Mouse (Mus musculus) thymus, postnatal 10 days (tissue): ENCODE data around the gene C1qb.

Experiments
- DNase-seq, 2 experiments: peaks; one replicate each; pipeline ENCODE4 v3.0.0; 2021; ENCODE audit warnings: low spot score in 2 of 2

Gene C1qb

DNA sequence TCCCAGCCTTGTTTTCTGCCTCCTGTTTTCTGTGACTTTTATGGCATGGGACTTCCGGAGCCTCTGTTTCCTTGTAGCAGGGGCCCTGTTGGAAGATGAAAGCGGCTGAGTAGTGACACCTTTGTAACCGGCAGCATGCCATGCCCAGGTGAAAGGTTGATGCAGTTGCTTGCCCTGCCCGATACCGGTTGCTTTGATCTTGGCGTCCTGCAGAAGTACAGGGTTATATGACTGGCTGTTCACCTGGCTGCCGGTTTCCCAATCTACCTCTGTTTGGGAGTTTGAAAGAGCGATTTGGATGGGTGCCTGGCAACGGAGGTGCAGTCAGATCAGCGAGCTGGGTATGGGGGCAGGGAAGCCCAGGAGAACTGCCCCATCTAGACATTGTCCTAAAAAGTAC lies 43.2 kb downstream of the C1qb start:
- DNase-seq, result no peak

DNA sequence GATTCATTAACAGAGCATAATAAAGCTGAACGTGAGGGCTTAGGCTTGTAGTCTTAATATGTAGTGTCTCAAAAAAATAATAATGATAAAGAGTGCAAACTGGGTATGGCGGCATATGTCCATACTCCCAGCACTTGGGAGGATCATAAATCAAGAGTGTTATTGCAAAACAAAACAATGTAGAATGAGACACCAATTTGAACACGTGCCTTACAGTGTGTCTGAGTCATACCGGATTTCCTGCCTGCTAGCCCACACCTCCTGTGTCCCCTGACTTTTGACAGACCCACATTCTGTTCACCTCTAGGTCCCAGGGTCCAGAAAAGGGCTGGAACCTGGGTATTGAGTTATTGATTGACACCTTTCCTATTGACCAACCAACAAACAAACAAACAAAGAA lies 44.0 kb downstream of the C1qb start:
- no peak for DNase-seq

GRCm38 (mm10) chr4:136841056-136841455 lies 44.9 kb downstream of the C1qb start:
- DNase-seq, result peak; percentile 68 to 88

DNA sequence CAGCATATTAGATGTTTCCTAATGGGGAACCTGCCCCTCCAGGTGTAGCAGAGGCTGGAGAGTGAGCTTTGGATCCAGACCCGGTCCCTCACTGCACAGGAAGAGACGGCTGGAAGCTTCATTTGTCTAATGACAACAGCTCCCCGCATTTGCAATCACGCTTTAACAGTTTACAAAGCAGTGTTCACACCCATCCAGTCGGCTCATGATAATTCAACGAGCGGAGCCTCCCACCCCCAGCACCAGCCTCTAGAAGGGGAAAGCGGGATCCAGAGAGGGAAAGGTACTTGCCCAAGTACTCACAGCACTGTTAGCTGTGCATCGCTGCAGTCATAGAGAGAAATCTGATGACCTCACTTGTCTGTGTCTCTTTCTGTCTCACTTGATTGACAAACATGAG lies 47.5 kb downstream of the C1qb start:
- DNase-seq, result no peak

GRCm38 (mm10) chr4:136838026-136838425 lies 48.0 kb downstream of the C1qb start:
- DNase-seq, result no peak

DNA sequence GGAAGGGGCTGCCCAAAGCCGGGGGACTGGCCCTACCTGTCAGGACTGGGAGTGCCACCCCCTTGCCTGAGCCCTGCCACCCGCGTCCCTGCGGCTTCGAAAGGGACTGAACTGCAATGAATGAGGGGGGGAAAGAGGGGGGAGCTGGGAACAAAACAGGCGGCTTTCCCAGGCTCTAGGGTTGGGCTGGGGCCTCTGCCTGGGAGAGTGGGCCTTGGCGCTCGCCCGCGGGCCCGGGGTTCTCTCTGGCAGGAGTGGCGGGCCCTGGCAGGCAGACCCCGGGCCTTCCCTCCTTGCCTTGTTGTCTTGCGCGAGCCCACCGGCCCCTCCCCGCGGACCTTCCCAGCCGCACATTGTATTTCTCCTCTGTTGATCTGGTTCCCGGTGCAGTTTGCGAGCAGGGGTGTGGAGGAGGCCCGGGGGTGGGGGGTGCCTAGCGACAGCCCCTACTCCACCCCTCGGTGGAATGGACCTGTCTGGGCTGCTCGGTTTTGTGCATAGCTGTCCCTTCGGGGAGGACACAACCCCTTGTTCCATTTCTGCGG lies 49.5 kb downstream of the C1qb start:
- DNase-seq, result no peak

- DNase-seq, result peak; percentile 61 to 80
Measured at GRCm38 (mm10) chr4:136835621-136836386, 50.2 kb downstream of the C1qb start, which contains the start of gene Ephb2. TSS of gene Ephb2 (minus strand) at chr4:136835988.

- DNase-seq, result no peak
Measured at GRCm38 (mm10) chr4:136834815-136835620, 51.0 kb downstream of the C1qb start.

DNA sequence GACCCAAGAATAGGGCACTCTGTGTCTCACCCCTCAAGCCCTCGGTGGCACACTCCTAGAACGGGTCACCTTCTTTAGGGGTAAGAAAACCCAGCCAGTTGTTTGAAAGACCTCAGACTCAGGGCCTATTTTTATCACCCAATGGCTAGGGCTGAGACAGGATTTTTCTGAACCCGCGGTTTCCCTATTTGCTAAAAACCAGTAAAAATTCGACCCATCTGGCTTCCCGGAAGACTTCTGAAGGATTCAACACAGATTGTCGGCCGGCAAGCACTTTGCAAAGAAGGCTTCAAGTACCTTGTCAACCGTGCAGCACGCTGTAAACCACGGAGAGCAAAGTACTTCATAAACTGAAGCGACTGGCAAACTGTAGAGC lies 51.6 kb downstream of the C1qb start:
- no peak for DNase-seq

- DNase-seq, result no peak
Measured at GRCm38 (mm10) chr4:136833619-136834351, 52.2 kb downstream of the C1qb start.

GRCm38 (mm10) chr4:136832559-136833232 lies 53.3 kb downstream of the C1qb start:
- DNase-seq, result no peak

DNA sequence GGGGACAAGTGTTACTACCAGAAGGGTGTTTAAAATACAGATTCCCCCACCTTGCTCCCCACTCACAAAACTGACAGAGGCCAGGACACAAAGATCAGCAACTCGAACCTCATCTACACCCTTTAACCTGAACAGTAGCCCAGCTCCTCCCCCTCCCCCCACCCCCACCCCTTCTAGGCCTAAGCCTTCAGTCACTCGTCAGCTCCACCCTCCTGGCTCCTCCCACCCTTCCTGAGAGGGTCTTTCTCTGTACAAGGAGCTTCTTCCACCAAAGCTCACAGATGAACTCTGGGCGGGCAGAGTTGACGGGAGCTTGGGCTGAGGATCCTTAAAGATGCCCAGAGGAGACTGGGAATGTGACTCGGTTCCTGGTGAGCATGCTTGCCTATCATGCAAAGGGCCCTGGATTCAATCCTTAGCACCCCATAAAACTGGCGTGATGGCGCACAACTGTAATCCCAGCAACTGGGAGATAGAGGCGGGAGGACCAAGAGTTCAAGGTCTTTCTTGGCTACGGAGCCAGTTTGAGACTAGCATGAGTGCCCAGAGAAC lies 55.6 kb downstream of the C1qb start:
- DNase-seq, result no peak
